Mouse (Mus musculus) liver, postnatal 0 days (tissue): ENCODE measurements around the gene Pip4k2a. TPM values are rescaled to one million over a fixed set of nuclear protein-coding genes. Genes with fewer than 3 reads are reported as not detected.
A peak's percentile ranks its signal among the peaks of the same experiment; 100 is the strongest.

Experiments used
- ATAC-seq: fragments of 200-750 bp; cut with Nextera tagmentation; 2 replicates; pipeline ENCODE4 v1.8.0; 2017; ENCODE audit warnings: mild to moderate bottlenecking, moderate library complexity
- DNase-seq: peaks from one replicate; pipeline ENCODE4 v3.0.0-alpha.2; 2016
- H3K27ac ChIP-seq: fragments of 300-500 bp; sonication (generic); 2 replicates; pipeline ENCODE4 v1.5.1; 2014; ENCODE audit warnings: antibody characterized with exemption, moderate library complexity, mild to moderate bottlenecking, low read depth
- H3K27me3 ChIP-seq: fragments of 300-500 bp; sonication (generic); 2 replicates; pipeline ENCODE4 v1.6.1; 2014; ENCODE audit warnings: low read length, control low read depth, mixed read lengths; ENCODE audit not compliant: insufficient read depth
- H3K36me3 ChIP-seq: fragments of 300-500 bp; sonication (generic); replicated peaks from 2 replicates; pipeline ENCODE4 v1.6.1; 2014; ENCODE audit warnings: mild to moderate bottlenecking, control low read depth, low read length, moderate library complexity, mixed read lengths; ENCODE audit not compliant: insufficient read depth
- H3K4me1 ChIP-seq: fragments of 300-500 bp; sonication (generic); 2 replicates; pipeline ENCODE4 v1.6.1; 2014; ENCODE audit warnings: antibody characterized with exemption, mild to moderate bottlenecking, control low read depth; ENCODE audit not compliant: insufficient read depth
- H3K4me2 ChIP-seq: fragments of 300-500 bp; sonication (generic); 2 replicates; pipeline ENCODE4 v1.6.1; 2014; ENCODE audit warnings: low read depth, mild to moderate bottlenecking, low read length, moderate library complexity, mixed read lengths
- H3K4me3 ChIP-seq: fragments of 300-500 bp; sonication (generic); 2 replicates; pipeline ENCODE4 v1.5.1; 2014; ENCODE audit warnings: low read depth, low read length
- H3K9ac ChIP-seq: fragments of 300-500 bp; sonication (generic); replicated peaks from 2 replicates; pipeline ENCODE4 v1.6.1; 2014; ENCODE audit warnings: mild to moderate bottlenecking, moderate library complexity
- H3K9me3 ChIP-seq: fragments of 300-500 bp; sonication (generic); 2 replicates; pipeline ENCODE4 v1.6.1; 2016; ENCODE audit warnings: mild to moderate bottlenecking, control low read depth, low read length, mixed read lengths
- CTCF ChIP-seq: sonication (generic); IDR thresholded peaks from 2 replicates; pipeline ENCODE4 v1.5.1; 2016; ENCODE audit warnings: antibody characterized with exemption, low read depth
- EP300 ChIP-seq: IDR thresholded peaks from 2 replicates; pipeline ENCODE4 v1.6.1; 2016; ENCODE audit warnings: antibody characterized with exemption, low read depth, mild to moderate bottlenecking
- WGBS: fragments of 180-500 bp; shearing (Covaris S2); extraction: QIAGEN DNeasy Blood & Tissue Kit; methylation state at CpG from one replicate; pipeline ENCODE4 v1.1.7; 2014; ENCODE audit not compliant: insufficient replicate concordance; 5-methylcytosine and 5-hydroxymethylcytosine counted together
- polyA plus RNA-seq: library from polyadenylated mRNA; unstranded; fragments of >200 nt; fragmentation: Nextera tagmentation; extraction: Ambion mirVana; gene quantifications from 2 replicates; pipeline ENCODE4 v1.2.1, GENCODE M21; 2015

Gene Pip4k2a
- polyA plus RNA-seq, 1 experiment from 2014 or later, result 8.0 TPM

DNA sequence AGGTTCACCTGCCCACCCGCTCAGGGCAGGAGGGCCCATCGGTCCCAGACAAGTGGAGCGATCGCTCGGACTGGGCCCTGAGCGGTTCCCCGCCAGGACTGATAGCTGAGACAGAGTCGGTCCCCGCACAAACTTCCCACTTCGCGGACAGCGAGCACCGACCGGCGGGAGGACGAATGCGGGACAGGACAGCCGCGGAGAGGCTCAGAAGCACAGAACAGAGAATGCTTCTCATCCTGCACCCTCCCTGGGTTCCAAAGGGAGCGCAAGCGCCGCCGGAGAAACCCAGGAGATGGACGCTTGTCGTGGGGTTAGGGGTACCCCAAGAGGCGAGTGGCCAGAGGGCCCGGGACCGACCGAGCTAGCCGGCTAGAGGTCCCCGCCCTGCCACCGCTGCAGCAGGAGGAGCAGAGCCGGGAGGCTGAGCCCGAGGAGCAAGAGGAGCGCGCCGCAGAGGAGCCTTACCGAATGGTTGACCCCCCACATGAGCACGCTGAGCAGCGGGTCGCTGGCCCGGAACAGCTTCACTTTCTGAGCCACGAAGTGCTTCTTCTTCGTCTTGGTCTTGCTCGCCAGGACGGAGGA, 447 bp downstream of the Pip4k2a start:
- Histone ChIP-seq H3K36me3 (no peaks in the 10 kb centered on the region), H3K27me3 (0 out of 2 replicates have a peak, but pooled peaks cover 4% of the 10 kb centered on the region), H3K27ac (peak overlapping the region; percentile 96), H3K4me3 (peak overlapping the region; percentile 92), H3K9me3 (no peaks in the 10 kb centered on the region), H3K9ac (peak overlapping the region; percentile 82), H3K4me1 (peaks cover 25% of the 10 kb centered on the region), H3K4me2 (peak overlapping the region; percentile 85)
- TF ChIP-seq CTCF (no peak), EP300 (no peak)
- DNase-seq (peak; percentile 70), ATAC-seq (peak; percentile 64)
- WGBS, result 1% methylated on average over 46 of the region's 46 CpGs

DNA sequence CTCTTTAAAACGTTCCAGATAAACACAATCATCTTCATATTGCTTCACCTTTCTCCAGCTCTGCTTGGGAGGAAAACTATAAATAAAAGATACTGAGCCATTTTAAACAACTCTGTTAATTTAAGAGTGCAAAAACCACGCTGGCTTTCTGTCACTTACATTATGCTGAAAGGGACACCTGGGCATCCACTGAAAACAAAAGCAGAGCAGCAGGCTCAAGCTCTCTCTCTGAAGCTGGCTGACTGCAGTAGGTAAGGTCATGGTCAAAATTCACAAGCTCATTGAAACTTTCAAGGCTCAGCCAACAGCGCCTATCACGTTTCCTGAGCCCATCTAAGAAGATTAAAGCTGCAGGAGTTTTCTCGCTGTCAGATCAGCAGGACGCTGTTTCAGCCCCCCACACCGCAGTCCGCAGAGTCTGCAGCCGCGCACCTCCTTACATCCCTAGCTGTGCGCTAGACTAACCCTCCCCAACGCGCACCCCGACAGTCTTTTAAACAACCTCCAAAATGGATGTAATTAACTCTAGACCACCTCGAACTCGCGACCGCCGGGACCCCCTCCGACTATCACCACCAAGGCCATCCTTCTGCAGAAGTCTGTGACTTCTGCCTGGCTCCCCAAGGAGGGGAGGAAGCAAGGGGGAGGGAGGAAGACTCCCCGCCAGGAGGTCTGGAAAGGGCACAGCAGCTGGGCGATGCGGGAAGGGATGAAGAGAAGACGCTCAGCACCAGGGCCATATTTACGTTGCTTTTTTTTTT, 1.3 kb downstream of the Pip4k2a start:
- H3K36me3 ChIP-seq, result no peaks in the 10 kb centered on the region
- H3K9me3 ChIP-seq, result no peaks in the 10 kb centered on the region
- no peak for TF ChIP-seq EP300
- TF ChIP-seq CTCF, result no peak
- under 1% methylated on average over 25 of the region's 25 CpGs for WGBS
- ATAC-seq, result no peak
- H3K4me2 ChIP-seq, result peak overlapping the region; percentile 85
- DNase-seq, result peak; percentile 35
- H3K4me3 ChIP-seq, result peak overlapping the region; percentile 92
- H3K9ac ChIP-seq, result peak overlapping the region; percentile 82
- peak overlapping the region; percentile 96 for H3K27ac ChIP-seq
- H3K27me3 ChIP-seq, result 0 out of 2 replicates have a peak, but pooled peaks cover 4% of the 10 kb centered on the region
- peaks cover 30% of the 10 kb centered on the region for H3K4me1 ChIP-seq

DNA sequence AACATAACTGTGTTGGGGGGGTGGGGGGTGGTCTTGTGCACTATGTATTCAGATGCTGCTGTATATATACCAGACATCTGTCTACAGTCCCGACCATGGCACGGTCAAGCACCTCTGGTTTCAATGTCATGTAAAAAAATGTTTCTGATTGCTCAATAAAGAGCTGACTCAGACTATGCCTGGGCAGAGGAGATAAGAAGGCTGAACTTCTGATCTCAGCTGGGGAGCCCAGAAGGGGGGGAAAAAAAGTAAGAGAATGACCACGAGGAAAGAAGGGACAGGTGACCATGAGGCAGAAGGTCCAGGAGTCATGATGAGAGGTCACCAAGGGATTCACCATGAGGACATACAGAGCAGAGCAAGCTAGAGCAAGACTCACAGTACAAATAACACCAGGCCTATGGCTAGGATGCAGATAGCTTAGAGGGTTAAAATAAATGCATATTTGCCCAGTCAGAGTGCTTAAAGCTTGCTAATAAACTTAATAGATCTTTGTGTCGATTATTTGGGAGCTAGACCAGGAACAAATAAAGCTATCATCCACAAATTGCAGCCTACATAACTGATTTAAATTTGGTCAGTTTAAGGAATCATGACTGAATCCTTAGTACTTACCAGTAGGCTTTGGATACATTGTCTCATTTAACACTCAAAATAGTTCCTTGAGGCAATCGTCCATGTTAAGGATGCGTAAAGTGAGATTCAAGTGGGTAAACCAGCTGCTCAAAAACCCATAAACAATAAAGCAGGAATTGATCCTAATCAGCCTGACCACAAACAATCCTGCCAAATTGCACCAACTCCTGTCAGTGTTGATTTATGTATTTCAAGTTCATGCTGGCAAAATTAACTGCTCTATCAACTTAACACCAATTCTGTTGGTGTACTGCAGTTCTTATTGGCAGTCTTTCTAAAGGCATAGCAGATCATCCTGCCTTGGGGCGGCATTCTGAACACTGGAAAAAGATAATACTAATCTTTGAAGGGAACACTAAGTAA, 5.1 kb downstream of the Pip4k2a start:
- DNase-seq, result no peak

DNA sequence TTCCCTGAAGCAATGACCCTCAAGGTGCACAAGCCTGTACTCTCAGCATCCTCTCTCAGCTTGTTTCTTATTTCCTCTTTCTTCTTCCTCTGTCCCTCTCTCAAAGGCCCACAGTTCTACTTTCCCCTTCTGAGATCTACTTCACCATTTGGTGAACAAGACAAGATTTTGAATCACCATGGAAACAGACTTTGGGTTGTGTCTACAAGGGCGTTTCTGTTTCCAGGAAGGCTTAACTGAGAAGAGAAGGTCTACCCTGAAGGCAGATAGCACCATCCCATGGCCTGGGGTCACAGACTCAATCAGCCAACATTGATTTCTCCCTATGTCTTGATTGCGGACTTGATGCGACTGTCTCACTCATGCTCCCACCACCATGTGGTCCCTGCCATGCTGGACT, 9.0 kb downstream of the Pip4k2a start:
- H3K36me3 ChIP-seq, result no peaks in the 10 kb centered on the region
- ATAC-seq, result no peak
- no peak overlapping the region for H3K9ac ChIP-seq
- no peak for TF ChIP-seq CTCF
- TF ChIP-seq EP300, result no peak
- no peak overlapping the region for H3K4me2 ChIP-seq
- H3K27me3 ChIP-seq, result no peaks in the 10 kb centered on the region
- 66% methylated on average over 3 of the region's 3 CpGs for WGBS
- no peak overlapping the region for H3K27ac ChIP-seq
- H3K4me3 ChIP-seq, result no peak overlapping the region
- H3K9me3 ChIP-seq, result no peaks in the 10 kb centered on the region
- peaks cover 21% of the 10 kb centered on the region for H3K4me1 ChIP-seq
- DNase-seq, result no peak

More for the DNA sequence above, 5.1 kb downstream of the Pip4k2a start:
- Histone ChIP-seq H3K9me3 (no peaks in the 10 kb centered on the region), H3K9ac (no peak overlapping the region), H3K27ac (peak overlapping the region; percentile 44), H3K4me2 (peak overlapping the region; percentile 37), H3K36me3 (no peaks in the 10 kb centered on the region), H3K4me1 (peaks cover 33% of the 10 kb centered on the region), H3K27me3 (no peaks in the 10 kb centered on the region), H3K4me3 (no peak overlapping the region)
- peak; percentile 88 for ATAC-seq
- TF ChIP-seq EP300 (peak; percentile 93), CTCF (no peak)
- 41% methylated on average over 7 of the region's 7 CpGs for WGBS

DNA sequence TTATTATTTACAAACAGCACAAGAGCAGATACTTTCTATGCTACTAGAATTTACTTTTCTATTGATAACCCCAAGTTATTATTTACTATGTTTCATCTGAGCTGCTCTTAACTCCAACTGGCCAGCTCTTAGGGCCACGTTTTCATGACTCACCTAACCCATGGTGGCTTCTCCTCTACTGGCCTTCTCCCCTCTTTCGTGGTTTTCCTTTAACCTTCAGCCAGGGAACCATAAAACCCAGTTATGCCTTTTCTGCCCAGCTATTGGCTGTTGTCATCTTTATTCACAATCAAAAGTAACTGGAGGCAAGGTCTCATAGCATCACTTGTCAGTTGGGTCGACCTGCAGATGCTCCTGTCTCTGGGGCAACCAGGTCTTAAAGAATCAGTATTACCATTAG, 12.4 kb downstream of the Pip4k2a start:
- Histone ChIP-seq H3K27me3 (no peaks in the 10 kb centered on the region), H3K9me3 (no peaks in the 10 kb centered on the region), H3K4me1 (peaks cover 8% of the 10 kb centered on the region; the same call in 1 of the 2 replicates), H3K4me3 (no peak overlapping the region), H3K27ac (no peak overlapping the region), H3K4me2 (no peak overlapping the region), H3K9ac (no peak overlapping the region), H3K36me3 (no peaks in the 10 kb centered on the region)
- DNase-seq, result no peak
- 65% methylated on average over 3 of the region's 3 CpGs for WGBS
- no peak for ATAC-seq
- no peak for TF ChIP-seq CTCF
- TF ChIP-seq EP300, result no peak
